Mouse (Mus musculus): ENCODE data around the gene Drd2. TPM values are rescaled to one million over a fixed set of nuclear protein-coding genes. Genes with fewer than 3 reads are reported as not detected.

Drd2 gene
- polyA plus RNA-seq, 1 experiment from 2014 or later = 0.11 TPM

GRCm38 (mm10) chr9:49425585-49425984 lies 85.2 kb downstream of the Drd2 start:
- Histone ChIP-seq H3K27me3 (ENCODE audit: control insufficient read depth, insufficient read depth, low read length) (no peaks in the 10 kb centered on the region), H3K36me3 (ENCODE audit: control insufficient read depth, insufficient read depth) (no peaks in the 10 kb centered on the region), H3K4me1 (ENCODE audit: control insufficient read depth, insufficient read depth, low read length) (no peaks in the 10 kb centered on the region), H3K9me3 (replicated peaks; ENCODE audit: control insufficient read depth, low read length) (no peaks in the 10 kb centered on the region), H3K4me2 (ENCODE audit: low read depth, low read length) (no peak overlapping the region), H3K4me3 (ENCODE audit: low read length) (no peak overlapping the region), H3K27ac (ENCODE audit: low read length) (no peak overlapping the region), H3K9ac (ENCODE audit: low read length) (no peak overlapping the region)
- no peak for ATAC-seq (replicated peaks; ENCODE audit: extremely low read depth, insufficient read depth, low FRiP score)
- 16% methylated on average over 1 of the region's 1 CpGs for WGBS

- Histone ChIP-seq H3K4me2 (ENCODE audit: low read depth, low read length) (no peak within 1 kb of the TSS), H3K4me3 (ENCODE audit: low read length) (no peak within 1 kb of the TSS), H3K27ac (ENCODE audit: low read length) (no peak within 1 kb of the TSS), H3K36me3 (ENCODE audit: control insufficient read depth, insufficient read depth) (no peaks in the 10 kb centered on the region), H3K4me1 (ENCODE audit: control insufficient read depth, insufficient read depth, low read length) (no peaks in the 10 kb centered on the region), H3K27me3 (ENCODE audit: control insufficient read depth, insufficient read depth, low read length) (no peaks in the 10 kb centered on the region), H3K9me3 (replicated peaks; ENCODE audit: control insufficient read depth, low read length) (no peaks in the 10 kb centered on the region), H3K9ac (ENCODE audit: low read length) (no peak within 1 kb of the TSS)
- WGBS = 81% methylated on average over 7 of the region's 7 CpGs
- ATAC-seq (replicated peaks; ENCODE audit: extremely low read depth, insufficient read depth, low FRiP score) = no peak
Observed at GRCm38 (mm10) chr9:49426921-49427320, 86.5 kb downstream of the Drd2 start, which contains the start of gene Ankk1. Ankk1 (minus strand) TSS chr9:49427021.

DNA sequence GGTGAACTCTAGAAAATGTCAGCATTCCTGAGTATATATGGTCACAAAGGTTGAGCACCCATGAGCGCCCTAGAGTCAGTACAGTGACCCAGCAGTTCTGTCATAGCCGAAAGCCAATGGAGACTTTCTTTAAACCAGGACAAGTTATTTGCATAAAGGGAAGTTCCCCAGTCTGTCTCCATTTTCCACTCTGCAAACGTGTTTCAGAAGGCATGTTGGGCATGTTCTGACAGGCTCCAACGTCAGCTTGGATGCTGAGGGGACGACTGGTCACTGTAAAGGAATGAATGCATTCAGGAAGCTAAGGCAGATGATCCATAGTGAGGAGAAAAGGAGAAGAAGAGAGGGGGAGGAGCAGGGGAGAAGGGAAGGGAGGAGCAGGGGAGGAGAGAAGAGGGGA lies 87.1 kb downstream of the Drd2 start:
- Histone ChIP-seq H3K9me3 (replicated peaks; ENCODE audit: control insufficient read depth, low read length) (no peaks in the 10 kb centered on the region), H3K9ac (ENCODE audit: low read length) (no peak overlapping the region), H3K27me3 (ENCODE audit: control insufficient read depth, insufficient read depth, low read length) (no peaks in the 10 kb centered on the region), H3K4me1 (ENCODE audit: control insufficient read depth, insufficient read depth, low read length) (no peaks in the 10 kb centered on the region), H3K27ac (ENCODE audit: low read length) (no peak overlapping the region), H3K36me3 (ENCODE audit: control insufficient read depth, insufficient read depth) (no peaks in the 10 kb centered on the region), H3K4me3 (ENCODE audit: low read length) (no peak overlapping the region), H3K4me2 (ENCODE audit: low read depth, low read length) (no peak overlapping the region)
- no peak for ATAC-seq (replicated peaks; ENCODE audit: extremely low read depth, insufficient read depth, low FRiP score)
- 62% methylated on average over 5 of the region's 5 CpGs for WGBS

- Histone ChIP-seq H3K9me3 (replicated peaks; ENCODE audit: control insufficient read depth, low read length) (no peaks in the 10 kb centered on the region), H3K4me1 (ENCODE audit: control insufficient read depth, insufficient read depth, low read length) (no peaks in the 10 kb centered on the region), H3K9ac (ENCODE audit: low read length) (no peak overlapping the region), H3K36me3 (ENCODE audit: control insufficient read depth, insufficient read depth) (no peaks in the 10 kb centered on the region), H3K27ac (ENCODE audit: low read length) (no peak overlapping the region), H3K4me2 (ENCODE audit: low read depth, low read length) (no peak overlapping the region), H3K27me3 (ENCODE audit: control insufficient read depth, insufficient read depth, low read length) (no peaks in the 10 kb centered on the region), H3K4me3 (ENCODE audit: low read length) (no peak overlapping the region)
- ATAC-seq (replicated peaks; ENCODE audit: extremely low read depth, insufficient read depth, low FRiP score) = no peak
- WGBS = 74% methylated on average over 3 of the region's 3 CpGs
Observed at GRCm38 (mm10) chr9:49442621-49443020, 102.2 kb downstream of the Drd2 start.

GRCm38 (mm10) chr9:49450491-49450890 lies 110.1 kb downstream of the Drd2 start:
- H3K36me3 ChIP-seq (ENCODE audit: control insufficient read depth, insufficient read depth) = no peaks in the 10 kb centered on the region
- no peak for ATAC-seq (replicated peaks; ENCODE audit: extremely low read depth, insufficient read depth, low FRiP score)
- no peak overlapping the region for H3K9ac ChIP-seq (ENCODE audit: low read length)
- H3K27ac ChIP-seq (ENCODE audit: low read length) = no peak overlapping the region
- H3K9me3 ChIP-seq (replicated peaks; ENCODE audit: control insufficient read depth, low read length) = no peaks in the 10 kb centered on the region
- no peaks in the 10 kb centered on the region for H3K27me3 ChIP-seq (ENCODE audit: control insufficient read depth, insufficient read depth, low read length)
- no peaks in the 10 kb centered on the region for H3K4me1 ChIP-seq (ENCODE audit: control insufficient read depth, insufficient read depth, low read length)
- no peak overlapping the region for H3K4me3 ChIP-seq (ENCODE audit: low read length)
- 59% methylated on average over 3 of the region's 3 CpGs for WGBS
- no peak overlapping the region for H3K4me2 ChIP-seq (ENCODE audit: low read depth, low read length)

GRCm38 (mm10) chr9:49452396-49452795 lies 112.0 kb downstream of the Drd2 start:
- Histone ChIP-seq H3K4me3 (ENCODE audit: low read length) (no peak overlapping the region), H3K4me2 (ENCODE audit: low read depth, low read length) (no peak overlapping the region), H3K4me1 (ENCODE audit: control insufficient read depth, insufficient read depth, low read length) (no peaks in the 10 kb centered on the region), H3K9ac (ENCODE audit: low read length) (no peak overlapping the region), H3K9me3 (replicated peaks; ENCODE audit: control insufficient read depth, low read length) (no peaks in the 10 kb centered on the region), H3K27ac (ENCODE audit: low read length) (no peak overlapping the region), H3K36me3 (ENCODE audit: control insufficient read depth, insufficient read depth) (no peaks in the 10 kb centered on the region), H3K27me3 (ENCODE audit: control insufficient read depth, insufficient read depth, low read length) (no peaks in the 10 kb centered on the region)
- no peak for ATAC-seq (replicated peaks; ENCODE audit: extremely low read depth, insufficient read depth, low FRiP score)
- WGBS = 89% methylated on average over 1 of the region's 1 CpGs

GRCm38 (mm10) chr9:49456136-49456535 lies 115.7 kb downstream of the Drd2 start:
- Histone ChIP-seq H3K27ac (ENCODE audit: low read length) (no peak overlapping the region), H3K36me3 (ENCODE audit: control insufficient read depth, insufficient read depth) (no peaks in the 10 kb centered on the region), H3K27me3 (ENCODE audit: control insufficient read depth, insufficient read depth, low read length) (no peaks in the 10 kb centered on the region), H3K9me3 (replicated peaks; ENCODE audit: control insufficient read depth, low read length) (no peaks in the 10 kb centered on the region), H3K4me3 (ENCODE audit: low read length) (no peak overlapping the region), H3K9ac (ENCODE audit: low read length) (no peak overlapping the region), H3K4me1 (ENCODE audit: control insufficient read depth, insufficient read depth, low read length) (no peaks in the 10 kb centered on the region), H3K4me2 (ENCODE audit: low read depth, low read length) (no peak overlapping the region)
- ATAC-seq (replicated peaks; ENCODE audit: extremely low read depth, insufficient read depth, low FRiP score) = no peak
- 79% methylated on average over 3 of the region's 3 CpGs for WGBS

Other genes with a start within 250 kb of the Drd2 start
- not detected in 2 replicates for gene Gm4894, start 90.1 kb upstream of the Drd2 start, polyA plus RNA-seq (2015; fragmentation: Nextera tagmentation; extraction: Ambion mirVana)
- not detected in 2 replicates for gene Ankk1, start 86.4 kb downstream of the Drd2 start, polyA plus RNA-seq (2015; fragmentation: Nextera tagmentation; extraction: Ambion mirVana)
- gene Ttc12, start 145.6 kb downstream of the Drd2 start, polyA plus RNA-seq (2015; fragmentation: Nextera tagmentation; extraction: Ambion mirVana) = 2.8 and 3.0 TPM in 2 replicates

All from heart, embryonic 16.5 days (tissue).